Mouse (Mus musculus) heart, embryonic 15.5 days (tissue): Measurements from ENCODE around the gene Epas1. TPM values are rescaled to one million over a fixed set of nuclear protein-coding genes. Genes with fewer than 3 reads are reported as not detected.

ENCODE experiments used
- ATAC-seq: fragments of 200-750 bp; cut with Nextera tagmentation; replicated peaks from 2 replicates; pipeline ENCODE4 v1.8.0; 2017; ENCODE audit warnings: low read depth, moderate TSS enrichment; ENCODE audit not compliant: insufficient number of reproducible peaks, insufficient read depth, low FRiP score
- H3K27ac ChIP-seq: fragments of 300-500 bp; sonication (generic); 2 replicates; pipeline ENCODE4 v1.5.1; 2015; ENCODE audit warnings: mild to moderate bottlenecking, inconsistent platforms
- H3K27me3 ChIP-seq: fragments of 300-500 bp; sonication (generic); 2 replicates; pipeline ENCODE4 v1.6.1; 2015; ENCODE audit warnings: inconsistent platforms
- H3K36me3 ChIP-seq: fragments of 300-500 bp; sonication (generic); 2 replicates; pipeline ENCODE4 v1.6.1; 2015; ENCODE audit warnings: mild to moderate bottlenecking, inconsistent platforms
- H3K4me1 ChIP-seq: fragments of 300-500 bp; sonication (generic); replicated peaks from 2 replicates; pipeline ENCODE4 v1.6.1; 2015; ENCODE audit warnings: inconsistent platforms
- H3K4me2 ChIP-seq: fragments of 300-500 bp; sonication (generic); 2 replicates; pipeline ENCODE4 v1.6.1; 2015; ENCODE audit warnings: inconsistent platforms, mild to moderate bottlenecking, moderate library complexity
- H3K4me3 ChIP-seq: fragments of 300-500 bp; sonication (generic); 2 replicates; pipeline ENCODE4 v1.5.1; 2015; ENCODE audit warnings: mild to moderate bottlenecking, inconsistent platforms
- H3K9ac ChIP-seq: fragments of 300-500 bp; sonication (generic); 2 replicates; pipeline ENCODE4 v1.6.1; 2015; ENCODE audit warnings: mild to moderate bottlenecking, inconsistent platforms
- H3K9me3 ChIP-seq: fragments of 300-500 bp; sonication (generic); replicated peaks from 2 replicates; pipeline ENCODE4 v1.6.1; 2016; ENCODE audit warnings: inconsistent platforms
- WGBS: fragments of 180-500 bp; shearing (Covaris S2); methylation state at CpG from one replicate; pipeline ENCODE4 v1.1.7; 2015; ENCODE audit warnings: mixed read lengths; 5-methylcytosine and 5-hydroxymethylcytosine counted together
- polyA plus RNA-seq: library from polyadenylated mRNA; unstranded; fragments of >200 nt; fragmentation: Nextera tagmentation; extraction: Ambion mirVana; gene quantifications from 2 replicates; pipeline ENCODE4 v1.2.1, GENCODE M21; 2015

Gene Epas1
- polyA plus RNA-seq, 1 experiment from 2014 or later: 7.1 TPM

DNA sequence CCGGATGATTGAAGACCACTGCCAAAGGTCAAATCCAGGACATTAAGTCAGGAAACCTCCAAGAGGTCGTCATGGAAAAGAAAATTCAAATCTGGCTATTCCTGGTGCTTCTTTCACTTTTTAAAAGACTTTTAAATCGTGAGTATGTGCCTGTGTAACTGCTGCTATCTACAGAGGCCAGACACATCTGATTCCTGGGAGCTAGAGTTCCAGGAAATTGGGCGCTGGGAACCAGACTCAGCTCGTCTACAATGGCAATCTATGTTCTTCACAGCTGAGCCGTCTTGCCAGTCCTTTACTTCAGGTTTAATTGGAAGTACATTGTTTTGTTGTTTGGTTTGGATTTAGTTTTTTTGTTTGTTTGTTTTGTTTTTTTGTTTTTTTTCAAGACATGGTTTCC, 22.2 kb upstream of the Epas1 start:
- H3K4me3 ChIP-seq: no peak overlapping the region
- H3K9ac ChIP-seq: no peak overlapping the region
- peaks cover 6% of the 10 kb centered on the region for H3K4me1 ChIP-seq
- H3K36me3 ChIP-seq: no peaks in the 10 kb centered on the region
- WGBS: 80% methylated on average over 6 of the region's 6 CpGs
- H3K27ac ChIP-seq: no peak overlapping the region
- ATAC-seq: no peak
- no peak overlapping the region for H3K4me2 ChIP-seq
- H3K9me3 ChIP-seq: no peaks in the 10 kb centered on the region
- no peaks in the 10 kb centered on the region for H3K27me3 ChIP-seq

DNA sequence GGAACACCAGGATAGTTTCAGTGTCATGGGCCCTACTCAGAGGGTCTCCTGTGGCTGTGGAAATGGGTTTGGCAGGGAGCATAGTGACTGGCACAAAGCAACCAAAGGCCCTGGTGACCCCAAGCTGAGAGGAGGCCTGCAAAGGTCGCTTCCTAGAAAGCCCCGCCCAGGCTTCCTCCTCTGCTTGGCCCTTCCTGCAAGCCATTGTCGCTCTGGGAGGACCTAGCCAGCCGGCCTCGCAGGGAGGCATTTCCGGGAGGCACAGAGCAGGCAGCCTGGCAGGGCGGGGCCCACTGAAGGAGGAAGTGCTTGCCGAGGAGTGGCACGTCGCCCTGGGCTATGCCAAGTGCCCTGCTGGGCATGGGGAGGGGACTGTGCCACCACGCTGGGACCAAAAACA, 21.5 kb upstream of the Epas1 start:
- H3K36me3 ChIP-seq: no peaks in the 10 kb centered on the region
- H3K9ac ChIP-seq: no peak overlapping the region
- H3K4me3 ChIP-seq: 0 out of 2 replicates have a peak overlapping the region, but pooled peaks have one; percentile 4
- H3K4me2 ChIP-seq: peak overlapping the region; percentile 55
- peak; percentile 83 for ATAC-seq
- peaks cover 6% of the 10 kb centered on the region for H3K4me1 ChIP-seq
- WGBS: 6% methylated on average over 11 of the region's 11 CpGs
- no peaks in the 10 kb centered on the region for H3K9me3 ChIP-seq
- no peaks in the 10 kb centered on the region for H3K27me3 ChIP-seq
- peak overlapping the region; percentile 54 for H3K27ac ChIP-seq

DNA sequence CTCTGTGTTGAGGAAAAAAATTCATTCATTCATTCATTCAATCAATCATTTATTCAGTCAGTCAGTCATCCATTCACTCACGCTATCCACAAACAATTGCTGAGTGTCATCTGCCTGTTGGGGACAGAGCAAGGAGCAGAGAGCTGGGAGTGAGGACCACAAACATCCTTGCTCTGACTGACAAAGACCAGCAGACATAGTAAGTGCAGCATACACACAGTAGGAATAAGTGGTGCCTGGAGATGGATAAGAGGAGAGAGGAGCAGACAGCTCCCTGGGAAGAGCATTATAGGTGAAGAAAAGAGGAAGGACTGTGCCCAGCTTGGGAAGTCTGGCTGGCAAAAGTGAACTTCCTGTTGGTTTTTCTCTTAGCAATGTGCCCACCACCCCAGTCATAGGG, 21.0 kb upstream of the Epas1 start:
- no peaks in the 10 kb centered on the region for H3K27me3 ChIP-seq
- no peak for ATAC-seq
- H3K4me1 ChIP-seq: peaks cover 6% of the 10 kb centered on the region
- WGBS: 89% methylated on average over 1 of the region's 1 CpGs
- H3K4me2 ChIP-seq: peak overlapping the region; percentile 55
- H3K27ac ChIP-seq: peak overlapping the region; percentile 54
- H3K9ac ChIP-seq: no peak overlapping the region
- no peaks in the 10 kb centered on the region for H3K36me3 ChIP-seq
- no peaks in the 10 kb centered on the region for H3K9me3 ChIP-seq
- H3K4me3 ChIP-seq: no peak overlapping the region

DNA sequence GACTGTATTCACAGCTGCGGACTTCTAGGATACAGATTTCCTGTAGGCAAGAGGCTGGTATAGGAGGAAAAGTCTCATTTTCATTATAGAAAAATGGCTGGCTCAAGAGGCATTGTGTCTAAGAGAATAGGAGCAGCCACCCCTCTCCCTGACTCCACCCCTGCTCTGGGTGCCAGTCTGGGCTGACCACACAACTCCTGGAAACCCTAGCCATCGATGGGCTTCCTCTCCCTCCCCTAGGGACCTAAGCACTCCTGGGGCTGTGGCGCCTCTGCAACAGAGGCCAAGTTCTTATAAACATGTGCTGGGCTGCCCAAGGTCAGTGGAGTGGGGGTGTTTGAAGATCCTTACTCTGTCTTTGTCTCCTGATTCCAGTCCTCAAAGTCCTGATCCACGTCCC, 19.9 kb upstream of the Epas1 start:
- Histone ChIP-seq H3K36me3 (no peaks in the 10 kb centered on the region), H3K4me1 (peaks cover 6% of the 10 kb centered on the region), H3K4me3 (no peak overlapping the region), H3K27ac (no peak overlapping the region), H3K9ac (no peak overlapping the region), H3K27me3 (no peaks in the 10 kb centered on the region), H3K4me2 (no peak overlapping the region), H3K9me3 (no peaks in the 10 kb centered on the region)
- 82% methylated on average over 4 of the region's 4 CpGs for WGBS
- ATAC-seq: no peak

DNA sequence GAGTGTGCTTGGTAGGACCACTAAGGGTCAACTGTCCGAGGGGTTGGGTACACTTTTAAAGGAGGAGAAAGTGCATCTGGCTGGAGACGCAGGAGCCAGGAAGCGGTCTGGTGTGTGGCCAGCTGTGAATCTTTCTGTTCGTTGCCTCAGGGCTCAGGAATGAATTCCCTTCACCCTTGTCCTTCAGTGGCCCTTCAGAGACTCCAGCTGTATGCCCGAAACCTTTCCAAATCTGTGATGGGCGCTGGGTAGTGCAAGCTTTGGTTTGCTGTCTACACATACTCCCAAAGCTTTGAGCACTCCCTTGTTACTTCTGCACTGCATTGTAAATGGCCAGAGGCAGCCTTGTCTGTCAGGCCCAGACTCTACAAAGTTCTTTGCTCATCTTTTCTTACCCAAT, 15.0 kb upstream of the Epas1 start:
- H3K4me2 ChIP-seq: no peak overlapping the region
- H3K9me3 ChIP-seq: no peaks in the 10 kb centered on the region
- no peaks in the 10 kb centered on the region for H3K36me3 ChIP-seq
- WGBS: 75% methylated on average over 6 of the region's 6 CpGs
- no peaks in the 10 kb centered on the region for H3K27me3 ChIP-seq
- H3K4me3 ChIP-seq: no peak overlapping the region
- no peak overlapping the region for H3K27ac ChIP-seq
- no peak for ATAC-seq
- H3K4me1 ChIP-seq: no peaks in the 10 kb centered on the region
- no peak overlapping the region for H3K9ac ChIP-seq

DNA sequence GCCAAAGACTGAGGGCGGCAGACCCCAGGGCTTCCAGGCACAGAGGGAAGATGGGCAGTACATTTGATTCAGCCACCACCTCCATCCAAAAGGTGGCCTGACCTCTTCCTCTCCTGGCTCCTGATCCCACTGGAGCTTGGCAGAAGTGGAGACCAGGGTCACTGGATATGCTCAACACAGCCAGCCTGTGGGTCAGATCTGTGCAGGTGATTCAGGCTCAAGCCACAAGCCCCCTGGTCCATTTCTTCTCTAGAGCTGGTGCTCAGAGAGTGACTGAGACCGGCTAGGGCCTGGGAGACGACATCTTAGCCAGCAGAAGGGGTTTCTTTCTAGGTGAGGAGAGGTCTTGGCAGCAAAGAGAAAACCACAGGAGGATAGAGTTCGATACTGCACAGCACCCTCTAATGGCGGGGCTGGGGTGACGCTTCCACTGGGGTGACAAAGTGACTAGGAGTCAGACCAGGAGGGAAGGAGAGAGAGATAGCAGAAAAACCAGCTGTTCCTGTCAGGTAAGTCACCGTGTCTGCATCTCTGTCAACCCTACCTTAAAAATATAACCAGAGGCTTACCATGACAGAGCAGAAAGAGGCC, 10.1 kb upstream of the Epas1 start:
- ATAC-seq: no peak

DNA sequence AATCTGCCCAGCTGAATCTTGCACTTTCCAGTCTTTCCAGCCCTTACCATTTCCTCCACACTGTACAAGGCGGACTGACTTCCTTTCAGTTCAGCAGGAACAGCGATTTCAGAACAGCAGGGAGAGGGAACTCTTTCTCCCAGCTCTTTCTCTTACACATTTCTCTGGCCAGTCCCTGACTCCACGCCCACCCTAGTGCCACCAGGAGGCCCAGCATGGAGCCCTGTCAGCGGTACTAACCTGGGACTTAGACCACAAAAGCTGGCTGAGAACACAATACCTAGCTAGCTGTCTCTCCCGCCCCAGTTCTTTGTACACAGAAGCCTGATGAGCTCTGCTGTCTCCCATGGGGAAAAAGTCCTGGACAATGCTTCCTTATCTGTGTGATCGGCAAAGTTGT, 8.6 kb upstream of the Epas1 start:
- no peaks in the 10 kb centered on the region for H3K36me3 ChIP-seq
- no peak overlapping the region for H3K27ac ChIP-seq
- no peak overlapping the region for H3K4me2 ChIP-seq
- H3K9ac ChIP-seq: no peak overlapping the region
- no peak overlapping the region for H3K4me3 ChIP-seq
- ATAC-seq: no peak
- no peaks in the 10 kb centered on the region for H3K9me3 ChIP-seq
- no peaks in the 10 kb centered on the region for H3K27me3 ChIP-seq
- H3K4me1 ChIP-seq: peaks cover 7% of the 10 kb centered on the region; the same call in 1 of the 2 replicates
- WGBS: 42% methylated on average over 6 of the region's 6 CpGs

More for the DNA sequence above, 10.1 kb upstream of the Epas1 start:
- no peaks in the 10 kb centered on the region for H3K9me3 ChIP-seq
- H3K9ac ChIP-seq: no peak overlapping the region
- peaks cover 7% of the 10 kb centered on the region; the same call in 1 of the 2 replicates for H3K4me1 ChIP-seq
- H3K27ac ChIP-seq: no peak overlapping the region
- H3K4me2 ChIP-seq: no peak overlapping the region
- no peak overlapping the region for H3K4me3 ChIP-seq
- WGBS: 87% methylated on average over 7 of the region's 7 CpGs
- no peaks in the 10 kb centered on the region for H3K36me3 ChIP-seq
- H3K27me3 ChIP-seq: no peaks in the 10 kb centered on the region

DNA sequence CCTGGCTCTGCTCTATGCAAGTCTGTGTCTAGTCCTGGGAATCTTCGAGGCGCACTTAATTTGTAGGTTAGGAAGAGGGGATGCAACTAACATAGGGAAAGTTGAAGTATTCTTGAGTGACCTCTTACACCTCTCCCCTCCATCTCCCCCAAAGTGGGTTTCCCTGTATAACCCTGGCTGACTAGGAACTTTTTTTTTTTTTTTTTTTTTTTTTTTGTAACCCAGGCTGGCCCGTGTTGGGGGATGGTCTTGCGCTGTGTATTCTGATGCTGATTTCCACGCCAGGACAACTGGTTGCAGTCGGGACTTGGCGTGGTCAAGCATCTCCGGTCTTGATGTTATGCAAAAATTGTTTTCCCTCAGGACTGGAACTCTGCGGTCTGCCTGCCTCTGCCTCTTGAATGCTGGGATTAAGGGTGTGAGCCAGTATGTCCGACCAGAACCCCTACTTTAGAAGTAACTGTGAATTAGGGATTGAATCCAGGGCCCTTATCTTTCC, 2.1 kb upstream of the Epas1 start:
- 85% methylated on average over 10 of the region's 10 CpGs for WGBS
- H3K27me3 ChIP-seq: peaks cover 26% of the 10 kb centered on the region; the same call in 1 of the 2 replicates
- H3K4me3 ChIP-seq: no peak overlapping the region
- ATAC-seq: no peak
- peaks cover 24% of the 10 kb centered on the region for H3K4me1 ChIP-seq
- no peaks in the 10 kb centered on the region for H3K36me3 ChIP-seq
- no peak overlapping the region for H3K27ac ChIP-seq
- no peak overlapping the region for H3K9ac ChIP-seq
- H3K4me2 ChIP-seq: no peak overlapping the region
- H3K9me3 ChIP-seq: no peaks in the 10 kb centered on the region

DNA sequence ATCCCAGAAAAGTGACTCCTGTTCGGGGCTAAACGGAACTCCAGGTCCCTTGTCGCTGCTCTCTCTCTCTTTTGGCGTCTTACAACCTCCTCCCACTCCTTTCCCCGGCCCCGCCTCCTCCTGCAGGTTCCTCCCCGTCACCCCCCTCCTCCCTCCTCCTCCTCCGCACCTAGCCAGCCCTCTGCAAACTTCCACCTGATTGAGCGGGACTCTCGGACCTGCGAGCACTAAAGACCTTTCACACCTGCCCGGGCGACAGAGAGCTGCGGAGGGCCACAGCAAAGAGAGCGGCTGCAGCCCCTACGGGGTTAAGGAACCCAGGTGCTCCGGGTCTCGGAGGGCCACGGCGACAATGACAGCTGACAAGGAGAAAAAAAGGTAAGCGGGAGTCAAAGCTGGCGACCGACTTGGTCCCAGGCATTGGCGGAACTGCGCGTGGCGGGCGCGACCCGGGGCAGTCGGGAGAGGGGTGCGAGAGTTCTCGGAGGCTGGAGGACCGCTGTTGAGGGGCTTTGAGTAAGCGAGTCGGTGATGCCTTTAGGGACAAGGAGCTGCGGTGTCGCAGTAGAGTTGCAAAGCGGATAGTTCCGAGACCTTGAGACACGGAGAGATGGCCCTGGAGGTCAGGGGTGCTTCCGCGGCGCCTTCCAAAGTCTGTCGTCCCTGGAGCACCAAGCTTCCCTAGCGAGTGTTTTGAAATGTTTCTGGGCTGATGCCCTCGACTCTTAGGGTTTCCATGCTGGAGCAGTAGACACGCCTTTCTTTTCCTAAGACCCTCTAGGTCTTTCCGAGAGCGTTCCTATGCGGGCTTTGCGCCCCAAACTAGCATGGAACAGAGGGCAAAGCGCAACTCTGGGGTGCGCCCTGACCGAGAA, 668 bp downstream of the Epas1 start:
- H3K9ac ChIP-seq: peak overlapping the region; percentile 63
- peak overlapping the region; percentile 72 for H3K4me3 ChIP-seq
- H3K4me1 ChIP-seq: peaks cover 27% of the 10 kb centered on the region
- no peak for ATAC-seq
- peak overlapping the region; percentile 98 for H3K4me2 ChIP-seq
- peak overlapping the region; percentile 43; the same call in 1 of the 2 replicates for H3K27ac ChIP-seq
- H3K27me3 ChIP-seq: peaks cover 32% of the 10 kb centered on the region; the same call in 1 of the 2 replicates
- under 1% methylated on average over 55 of the region's 55 CpGs for WGBS
- H3K9me3 ChIP-seq: no peaks in the 10 kb centered on the region
- no peaks in the 10 kb centered on the region for H3K36me3 ChIP-seq

DNA sequence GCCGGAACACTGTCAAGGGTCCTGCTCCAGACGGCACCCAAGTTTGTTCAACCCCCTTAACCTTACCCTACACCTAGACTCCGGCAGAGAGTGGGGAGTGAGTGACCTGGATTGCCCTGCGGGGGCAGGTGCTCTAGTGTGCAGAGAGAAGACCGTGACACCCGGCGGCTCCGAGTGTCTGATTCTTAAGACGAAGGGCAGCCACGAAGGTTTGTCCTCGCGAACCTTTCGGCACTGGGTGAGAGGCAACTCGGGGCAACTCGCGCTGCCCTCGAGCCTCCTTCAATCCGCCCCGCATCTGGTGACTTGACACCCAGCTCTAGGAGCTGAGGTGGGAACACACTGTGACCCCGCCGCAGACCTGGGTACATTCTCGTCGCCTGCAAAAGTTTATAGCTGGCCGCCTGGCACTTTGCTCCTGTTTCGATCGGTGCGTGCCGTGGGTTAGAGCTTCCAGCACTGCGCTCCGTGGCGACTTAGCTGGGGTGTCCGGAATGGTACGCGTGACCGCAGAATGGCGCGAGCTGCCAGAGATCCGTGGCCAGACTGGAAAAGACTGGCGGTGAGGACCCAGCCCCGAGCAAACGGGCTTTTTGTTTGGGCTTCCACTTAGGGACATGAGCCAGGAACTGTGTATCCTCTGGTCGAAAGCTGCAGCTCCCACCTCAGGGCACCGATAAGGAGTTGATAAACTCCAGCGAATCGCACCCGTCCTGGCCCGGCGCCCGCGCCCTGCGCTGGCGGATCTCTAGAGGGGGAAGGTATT, 1.5 kb downstream of the Epas1 start:
- H3K9me3 ChIP-seq: no peaks in the 10 kb centered on the region
- no peak for ATAC-seq
- H3K27me3 ChIP-seq: peaks cover 32% of the 10 kb centered on the region; the same call in 1 of the 2 replicates
- peak overlapping the region; percentile 72 for H3K4me3 ChIP-seq
- WGBS: under 1% methylated on average over 52 of the region's 52 CpGs
- H3K9ac ChIP-seq: peak overlapping the region; percentile 63
- H3K4me2 ChIP-seq: peak overlapping the region; percentile 98
- no peaks in the 10 kb centered on the region for H3K36me3 ChIP-seq
- H3K4me1 ChIP-seq: peaks cover 27% of the 10 kb centered on the region
- peak overlapping the region; percentile 43 for H3K27ac ChIP-seq
